Mouse (Mus musculus): ENCODE data around the gene Rho. TPM values are rescaled to one million over a fixed set of nuclear protein-coding genes. Genes with fewer than 3 reads are reported as not detected.
A peak's percentile ranks its signal among the peaks of the same experiment; 100 is the strongest.

Rho gene
- polyA plus RNA-seq, 1 experiment from 2014 or later, result 0.17 TPM

GRCm38 (mm10) chr6:115941128-115941527, 9.6 kb downstream of the Rho start:
- Histone ChIP-seq H3K4me2 (no peak overlapping the region), H3K9me3 (replicated peaks) (peaks cover 8% of the 10 kb centered on the region; the same call in 1 of the 2 replicates), H3K9ac (no peak overlapping the region), H3K4me1 (0 out of 2 replicates have a peak, but pooled peaks cover 9% of the 10 kb centered on the region), H3K4me3 (no peak overlapping the region), H3K27me3 (no peaks in the 10 kb centered on the region), H3K27ac (no peak overlapping the region), H3K36me3 (ENCODE audit: poor library complexity, severe bottlenecking) (no peaks in the 10 kb centered on the region)
- 21% methylated on average over 3 of the region's 12 CpGs for WGBS
- no peak for ATAC-seq

GRCm38 (mm10) chr6:115943498-115944427, 12.2 kb downstream of the Rho start:
- Histone ChIP-seq H3K9ac (no peak overlapping the region), H3K27me3 (no peaks in the 10 kb centered on the region), H3K36me3 (ENCODE audit: poor library complexity, severe bottlenecking) (no peaks in the 10 kb centered on the region), H3K4me2 (no peak overlapping the region), H3K4me1 (0 out of 2 replicates have a peak, but pooled peaks cover 3% of the 10 kb centered on the region), H3K9me3 (replicated peaks) (no peaks in the 10 kb centered on the region), H3K27ac (no peak overlapping the region), H3K4me3 (no peak overlapping the region)
- WGBS, result 86% methylated on average over 9 of the region's 9 CpGs
- no peak for ATAC-seq

GRCm38 (mm10) chr6:115944638-115945037, 13.1 kb downstream of the Rho start, which contains the start of gene H1foo:
H1foo (plus strand) TSS chr6:115944938.
- H3K4me3 ChIP-seq, result no peak within 1 kb of the TSS
- no peaks in the 10 kb centered on the region for H3K36me3 ChIP-seq (ENCODE audit: poor library complexity, severe bottlenecking)
- 82% methylated on average over 5 of the region's 5 CpGs for WGBS
- no peak within 1 kb of the TSS for H3K9ac ChIP-seq
- H3K4me2 ChIP-seq, result no peak within 1 kb of the TSS
- H3K4me1 ChIP-seq, result 0 out of 2 replicates have a peak, but pooled peaks cover 3% of the 10 kb centered on the region
- H3K27me3 ChIP-seq, result no peaks in the 10 kb centered on the region
- no peaks in the 10 kb centered on the region for H3K9me3 ChIP-seq (replicated peaks)
- no peak for ATAC-seq
- no peak within 1 kb of the TSS for H3K27ac ChIP-seq

DNA sequence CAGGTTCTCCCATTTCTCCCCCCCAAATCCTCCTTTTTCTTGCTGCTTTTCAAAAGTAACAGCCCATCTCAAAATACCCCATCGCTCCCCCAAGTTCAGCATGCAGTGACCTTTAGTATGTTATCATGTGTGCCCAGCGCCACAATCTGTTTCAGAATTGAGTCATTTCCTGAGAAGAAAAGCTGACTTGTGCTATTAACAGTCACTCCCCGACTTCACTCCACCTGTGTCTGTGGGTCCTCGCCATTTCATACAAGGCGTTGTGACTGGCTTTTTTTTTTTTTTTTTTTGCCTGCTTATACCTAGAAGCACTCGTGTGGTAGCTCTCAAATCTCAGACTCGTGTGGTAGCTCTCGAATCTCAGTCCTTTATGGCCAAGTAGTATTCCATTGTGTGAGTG, 14.1 kb downstream of the Rho start:
- no peak for ATAC-seq
- 0 out of 2 replicates have a peak, but pooled peaks cover 3% of the 10 kb centered on the region for H3K4me1 ChIP-seq
- no peaks in the 10 kb centered on the region for H3K27me3 ChIP-seq
- H3K4me2 ChIP-seq, result no peak overlapping the region
- 87% methylated on average over 8 of the region's 8 CpGs for WGBS
- no peaks in the 10 kb centered on the region for H3K9me3 ChIP-seq (replicated peaks)
- H3K4me3 ChIP-seq, result no peak overlapping the region
- no peak overlapping the region for H3K27ac ChIP-seq
- no peaks in the 10 kb centered on the region for H3K36me3 ChIP-seq (ENCODE audit: poor library complexity, severe bottlenecking)
- no peak overlapping the region for H3K9ac ChIP-seq

GRCm38 (mm10) chr6:115946389-115946788, 14.8 kb downstream of the Rho start:
- peak overlapping the region; percentile 21; the same call in 1 of the 2 replicates for H3K27ac ChIP-seq

GRCm38 (mm10) chr6:115954506-115955074, 23.0 kb downstream of the Rho start:
- no peaks in the 10 kb centered on the region for H3K9me3 ChIP-seq (replicated peaks)
- no peaks in the 10 kb centered on the region for H3K36me3 ChIP-seq (ENCODE audit: poor library complexity, severe bottlenecking)
- ATAC-seq, result no peak
- H3K4me2 ChIP-seq, result no peak overlapping the region
- no peak overlapping the region for H3K9ac ChIP-seq
- no peak overlapping the region for H3K27ac ChIP-seq
- WGBS, result 69% methylated on average over 9 of the region's 9 CpGs
- H3K27me3 ChIP-seq, result no peaks in the 10 kb centered on the region
- H3K4me3 ChIP-seq, result no peak overlapping the region
- peaks cover 26% of the 10 kb centered on the region for H3K4me1 ChIP-seq

More at GRCm38 (mm10) chr6:115946389-115946788, 14.8 kb downstream of the Rho start:
- no peaks in the 10 kb centered on the region for H3K27me3 ChIP-seq
- H3K4me3 ChIP-seq, result no peak overlapping the region
- no peaks in the 10 kb centered on the region for H3K36me3 ChIP-seq (ENCODE audit: poor library complexity, severe bottlenecking)
- no peaks in the 10 kb centered on the region for H3K9me3 ChIP-seq (replicated peaks)
- no peak overlapping the region for H3K4me2 ChIP-seq
- ATAC-seq, result no peak
- 61% methylated on average over 6 of the region's 6 CpGs for WGBS
- H3K9ac ChIP-seq, result no peak overlapping the region
- no peaks in the 10 kb centered on the region for H3K4me1 ChIP-seq

GRCm38 (mm10) chr6:115955169-115955568, 23.6 kb downstream of the Rho start:
- H3K4me3 ChIP-seq, result no peak overlapping the region
- no peak for ATAC-seq
- 78% methylated on average over 4 of the region's 4 CpGs for WGBS

GRCm38 (mm10) chr6:115955664-115956063, 24.1 kb downstream of the Rho start:
- Histone ChIP-seq H3K9me3 (replicated peaks) (no peaks in the 10 kb centered on the region), H3K36me3 (ENCODE audit: poor library complexity, severe bottlenecking) (no peaks in the 10 kb centered on the region), H3K9ac (no peak overlapping the region), H3K4me1 (peaks cover 26% of the 10 kb centered on the region), H3K27ac (no peak overlapping the region), H3K4me3 (no peak overlapping the region), H3K27me3 (no peaks in the 10 kb centered on the region), H3K4me2 (no peak overlapping the region)
- ATAC-seq, result no peak
- 85% methylated on average over 11 of the region's 11 CpGs for WGBS

More at GRCm38 (mm10) chr6:115955169-115955568, 23.6 kb downstream of the Rho start:
- peaks cover 26% of the 10 kb centered on the region for H3K4me1 ChIP-seq
- H3K9ac ChIP-seq, result no peak overlapping the region
- no peaks in the 10 kb centered on the region for H3K27me3 ChIP-seq
- H3K9me3 ChIP-seq (replicated peaks), result no peaks in the 10 kb centered on the region
- no peaks in the 10 kb centered on the region for H3K36me3 ChIP-seq (ENCODE audit: poor library complexity, severe bottlenecking)
- H3K27ac ChIP-seq, result no peak overlapping the region
- no peak overlapping the region for H3K4me2 ChIP-seq

DNA sequence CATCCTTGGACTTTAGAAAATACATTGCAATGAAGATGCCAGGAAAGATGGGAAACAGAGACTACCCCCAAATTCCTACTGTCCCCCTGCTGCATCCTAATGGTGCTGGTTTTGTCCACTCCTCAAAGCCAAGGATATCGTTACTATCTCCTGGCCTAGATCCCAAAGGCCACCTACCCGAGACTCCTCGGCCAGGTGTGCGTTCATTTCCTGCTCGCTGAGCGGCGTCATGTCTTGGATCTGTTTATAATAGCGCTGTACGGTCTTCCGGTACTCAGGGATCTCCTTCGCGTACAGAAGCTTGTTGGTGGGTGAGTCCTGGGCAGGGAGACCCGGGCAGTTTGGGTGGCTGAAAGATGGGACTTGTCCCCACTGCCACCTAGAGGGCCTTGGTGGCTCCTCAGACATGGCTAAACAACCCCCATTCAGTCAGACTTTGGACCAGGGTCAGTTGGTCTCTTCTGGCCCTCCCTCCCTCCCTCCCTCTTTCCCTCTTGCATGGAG, 24.9 kb downstream of the Rho start:
- Histone ChIP-seq H3K36me3 (ENCODE audit: poor library complexity, severe bottlenecking) (no peaks in the 10 kb centered on the region), H3K27ac (peak overlapping the region; percentile 78), H3K9me3 (replicated peaks) (no peaks in the 10 kb centered on the region), H3K4me2 (no peak overlapping the region), H3K27me3 (no peaks in the 10 kb centered on the region), H3K9ac (no peak overlapping the region), H3K4me1 (peaks cover 26% of the 10 kb centered on the region), H3K4me3 (no peak overlapping the region)
- 0 out of 2 replicates have a peak, but pooled peaks have one; percentile 1 for ATAC-seq
- WGBS, result 87% methylated on average over 13 of the region's 13 CpGs

DNA sequence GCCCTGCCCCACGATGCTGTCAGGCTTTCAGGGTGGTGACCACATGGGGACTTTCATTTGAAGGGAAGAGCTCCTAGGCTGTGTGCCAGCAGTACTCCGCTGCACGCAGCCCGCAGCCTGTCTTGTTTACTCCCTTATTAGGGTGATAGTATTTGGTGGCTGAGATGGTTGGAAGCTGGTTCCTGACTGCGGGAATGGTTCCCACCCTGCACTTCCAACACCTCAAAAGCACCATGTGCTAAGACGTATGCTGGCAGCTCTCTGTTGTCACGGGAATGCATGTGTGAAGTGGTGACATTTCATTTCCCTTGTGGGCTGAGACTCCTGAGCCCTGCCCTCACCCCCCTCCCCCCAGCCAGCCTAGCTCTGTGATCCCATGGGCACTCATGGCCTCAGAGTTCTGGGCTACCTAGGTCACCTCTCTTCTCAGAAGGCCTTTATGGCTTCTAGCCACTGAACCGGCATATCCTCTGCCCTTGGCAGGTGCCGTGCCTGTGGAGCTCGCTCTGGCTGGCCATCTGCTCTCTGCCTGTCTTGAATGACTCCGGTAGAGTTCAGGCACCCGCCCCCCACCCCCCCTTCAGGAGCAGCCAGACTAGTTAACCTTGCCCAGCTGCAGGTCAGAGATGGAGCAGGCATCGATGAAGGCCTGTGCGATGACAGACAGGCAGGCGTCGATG, 25.5 kb downstream of the Rho start:
- H3K4me3 ChIP-seq, result no peak overlapping the region

GRCm38 (mm10) chr6:115957681-115958080, 26.1 kb downstream of the Rho start:
- Histone ChIP-seq H3K4me3 (no peak overlapping the region), H3K4me1 (peaks cover 26% of the 10 kb centered on the region), H3K36me3 (ENCODE audit: poor library complexity, severe bottlenecking) (no peaks in the 10 kb centered on the region), H3K27ac (peak overlapping the region; percentile 78), H3K27me3 (no peaks in the 10 kb centered on the region), H3K4me2 (no peak overlapping the region), H3K9me3 (replicated peaks) (no peaks in the 10 kb centered on the region), H3K9ac (no peak overlapping the region)
- 40% methylated on average over 5 of the region's 6 CpGs for WGBS
- ATAC-seq, result no peak

More for the DNA sequence above, 25.5 kb downstream of the Rho start:
- 43% methylated on average over 16 of the region's 16 CpGs for WGBS
- Histone ChIP-seq H3K9ac (no peak overlapping the region), H3K27ac (peak overlapping the region; percentile 78), H3K4me2 (no peak overlapping the region), H3K4me1 (peaks cover 26% of the 10 kb centered on the region), H3K36me3 (ENCODE audit: poor library complexity, severe bottlenecking) (no peaks in the 10 kb centered on the region), H3K9me3 (replicated peaks) (no peaks in the 10 kb centered on the region), H3K27me3 (no peaks in the 10 kb centered on the region)
- peak; percentile 75 for ATAC-seq

Data from forebrain, embryonic 13.5 days (tissue).